Mouse (Mus musculus) ES-E14 (cell line): Measurements from ENCODE around the gene Rec114.

Source experiments
- ZC3H11A ChIP-seq: IDR thresholded peaks from 2 replicates; pipeline ENCODE4 v1.6.1; 2012; ENCODE audit warnings: low read depth, mild to moderate bottlenecking, inconsistent platforms, low read length, borderline replicate concordance
- ZNF384 ChIP-seq: IDR thresholded peaks from 2 replicates; pipeline ENCODE4 v1.6.1; 2012; ENCODE audit warnings: low read depth, low read length, inconsistent platforms

DNA sequence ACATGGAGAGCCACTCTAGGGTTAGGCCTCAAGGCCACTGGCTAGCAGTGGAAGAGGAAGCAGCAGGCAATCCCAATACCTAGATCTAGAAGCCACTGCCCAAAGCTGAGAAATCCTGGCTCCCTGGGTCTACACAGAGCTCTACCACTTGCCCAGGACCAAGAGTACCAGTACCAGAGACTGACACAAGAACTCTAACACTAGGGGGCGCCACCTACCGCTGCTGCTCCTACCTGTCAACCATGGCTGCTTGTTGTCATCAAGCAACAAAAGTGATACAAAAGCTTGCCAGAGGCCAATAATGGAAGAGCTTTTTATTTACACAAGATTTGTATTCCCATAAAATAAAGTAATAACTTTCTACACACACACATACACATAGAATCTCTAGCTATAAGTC lies 33.8 kb downstream of the Rec114 start:
- TF ChIP-seq ZC3H11A: peak; percentile 46; the same call in 1 of the 2 replicates
- no peak for TF ChIP-seq ZNF384
